ENCODE assay signal across 10 mouse cellular contexts in the genomic region with DNA sequence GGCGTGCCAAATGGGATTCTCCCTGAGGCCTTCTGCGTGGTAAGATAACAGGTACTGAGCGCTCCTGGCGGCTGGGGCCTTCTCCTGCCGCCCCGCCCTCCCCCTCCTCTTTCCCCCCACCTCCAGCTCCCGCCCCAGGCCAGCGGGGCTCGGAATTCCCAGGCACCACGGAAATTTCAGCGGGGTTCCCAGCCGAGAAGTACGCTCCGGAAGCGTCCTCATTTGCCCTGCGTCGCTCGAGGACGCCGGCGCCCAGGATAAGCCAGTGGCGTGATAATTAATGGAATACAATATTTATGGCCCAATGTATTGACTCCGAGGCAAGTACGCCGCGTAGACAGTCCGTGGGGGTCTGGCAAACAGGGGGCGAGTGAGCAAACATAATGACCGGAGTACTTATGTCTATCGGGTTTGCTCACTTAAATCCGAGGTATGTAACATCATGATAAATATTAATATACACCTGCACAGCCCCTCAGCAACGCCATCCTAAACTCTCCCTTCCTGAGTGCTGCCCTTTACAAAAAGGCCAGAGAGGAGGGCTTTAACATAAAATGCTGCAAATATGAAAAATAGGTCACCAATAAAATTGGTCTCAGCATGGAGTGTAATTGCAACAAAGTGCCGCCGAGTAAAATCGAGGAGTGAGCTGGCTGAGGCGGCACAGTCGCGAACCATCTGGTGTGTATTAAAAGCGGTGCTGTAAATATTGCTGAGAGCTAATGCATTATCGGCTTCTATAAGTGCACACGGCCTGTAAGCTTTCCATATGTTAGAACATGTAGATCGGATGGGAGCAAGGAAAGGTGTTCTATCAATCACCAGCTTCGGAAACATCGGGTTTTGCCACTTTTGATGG. TPM values are rescaled to one million over a fixed set of nuclear protein-coding genes. Genes with fewer than 3 reads are reported as not detected.
DNase-seq lines count a peak whose midpoint lies in the region; ATAC-seq and TF ChIP-seq lines count a peak whose summit lies in the region.
"Had no signal": no experiment of that assay in that cellular context is flagged by ENCODE, and none has a peak within 500 bp of the region (broad histone marks: within the 10 kb centered on the region; RNA-seq: fewer than 3 reads in every experiment).

No protein-coding gene starts in this region.

- no peak overlapping the region for H3K9ac ChIP-seq in intestine, embryonic 16.5 days (ENCODE audit: low read depth, low read length)

- no peak for ATAC-seq in intestine, embryonic 16.5 days

- peak overlapping the region; percentile 52; the same call in 1 of the 2 replicates for H3K27ac ChIP-seq in heart, embryonic 10.5 days
- H3K27ac ChIP-seq in testis, adult 2 months (ENCODE audit: control insufficient read depth, insufficient read depth, low read depth, low read length): no peak overlapping the region
- no peak overlapping the region for H3K27ac ChIP-seq in intestine, embryonic 16.5 days (ENCODE audit: low read length)

- peaks cover 98% of the 10 kb centered on the region for H3K27me3 ChIP-seq in heart, embryonic 10.5 days (ENCODE audit: insufficient read depth, poor library complexity, severe bottlenecking)
- H3K27me3 ChIP-seq in testis, adult 2 months (ENCODE audit: control insufficient read depth, insufficient read depth, low read length): peaks cover 4% of the 10 kb centered on the region; the same call in 1 of the 2 replicates
- H3K27me3 ChIP-seq in intestine, embryonic 16.5 days (replicated peaks; ENCODE audit: control insufficient read depth, insufficient read depth, low read length): peaks cover 72% of the 10 kb centered on the region
- H3K27me3 ChIP-seq: CH12.LX had no signal

- TF ChIP-seq POLR2A in testis, adult 2 months (IDR thresholded peaks at IDR 0.05; ENCODE audit: control insufficient read depth, low read depth, low read length): no peak

- H3K4me2 ChIP-seq in intestine, embryonic 16.5 days (ENCODE audit: low read depth, low read length): peak overlapping the region; percentile 27; the same call in 1 of the 2 replicates

- TF ChIP-seq CTCF in testis, adult 2 months (IDR thresholded peaks at IDR 0.05; ENCODE audit: control insufficient read depth, insufficient read depth, insufficient replicate concordance, low read depth, low read length): no peak

- H3K9me3 ChIP-seq in heart, embryonic 10.5 days: no peaks in the 10 kb centered on the region
- H3K9me3 ChIP-seq in intestine, embryonic 16.5 days (ENCODE audit: control insufficient read depth, low read length): no peaks in the 10 kb centered on the region

- no peaks in the 10 kb centered on the region for H3K36me3 ChIP-seq in heart, embryonic 10.5 days
- H3K36me3 ChIP-seq in testis, adult 2 months (ENCODE audit: control insufficient read depth, insufficient read depth, low read length): no peaks in the 10 kb centered on the region
- H3K36me3 ChIP-seq in intestine, embryonic 16.5 days (ENCODE audit: control insufficient read depth, insufficient read depth, low read length): no peaks in the 10 kb centered on the region

- WGBS in heart, embryonic 10.5 days: 1% methylated on average over 44 of the region's 44 CpGs
- 1% methylated on average over 44 of the region's 44 CpGs for WGBS in intestine, embryonic 16.5 days

- peak overlapping the region; percentile 51 for H3K4me3 ChIP-seq in heart, embryonic 10.5 days
- peak overlapping the region; percentile 21 for H3K4me3 ChIP-seq in testis, adult 2 months (ENCODE audit: control insufficient read depth, low read depth, low read length)
- peak overlapping the region; percentile 18 for H3K4me3 ChIP-seq in intestine, embryonic 16.5 days (ENCODE audit: low read length)
- H3K4me3 ChIP-seq: erythroblast, embryonic 14.5 days had no signal

- no peak for DNase-seq in heart, embryonic 10.5 days (ENCODE audit: low spot score)
- no peak for DNase-seq in heart, postnatal 4 days
- DNase-seq in testis, postnatal 10 days (ENCODE audit: low spot score): no peak
- peak; percentile 71 for DNase-seq in retina, embryonic 14.5 days (ENCODE audit: low spot score)
- DNase-seq in urinary bladder, postnatal 36 days (ENCODE audit: low spot score in 2 of 2): no peak
- no peak for DNase-seq in spleen, adult 18-20 months

- H3K4me1 ChIP-seq in heart, embryonic 10.5 days: peaks cover 15% of the 10 kb centered on the region
- peaks cover 12% of the 10 kb centered on the region for H3K4me1 ChIP-seq in testis, adult 2 months (ENCODE audit: control insufficient read depth, insufficient read depth, low read length)
- H3K4me1 ChIP-seq in intestine, embryonic 16.5 days (ENCODE audit: control insufficient read depth, insufficient read depth, low read length): peaks cover 5% of the 10 kb centered on the region; the same call in 1 of the 2 replicates

RNA-seq across cellular contexts. Expression of a gene that starts 18.3 kb away (rescaled TPM):
- 6.0 and 13.8 TPM in 2 replicates for polyA plus RNA-seq in heart, embryonic 10.5 days (2016; fragmentation: Nextera tagmentation; extraction: Ambion mirVana)
- 1 to 10 TPM; 4.6 to 4.8 TPM for total RNA-seq in heart, postnatal 4 days (2021)
- polyA plus RNA-seq in testis, adult 2 months (2012; rRNA removed): 0.14 and 0.69 TPM in 2 replicates
- 0.87 and 1.2 TPM in 2 replicates for polyA plus RNA-seq in intestine, embryonic 16.5 days (2015; fragmentation: Nextera tagmentation; extraction: Ambion mirVana)
- total RNA-seq: CH12.LX had no signal
- polyA plus RNA-seq: erythroblast, embryonic 14.5 days had no signal
